In the genomic region with DNA sequence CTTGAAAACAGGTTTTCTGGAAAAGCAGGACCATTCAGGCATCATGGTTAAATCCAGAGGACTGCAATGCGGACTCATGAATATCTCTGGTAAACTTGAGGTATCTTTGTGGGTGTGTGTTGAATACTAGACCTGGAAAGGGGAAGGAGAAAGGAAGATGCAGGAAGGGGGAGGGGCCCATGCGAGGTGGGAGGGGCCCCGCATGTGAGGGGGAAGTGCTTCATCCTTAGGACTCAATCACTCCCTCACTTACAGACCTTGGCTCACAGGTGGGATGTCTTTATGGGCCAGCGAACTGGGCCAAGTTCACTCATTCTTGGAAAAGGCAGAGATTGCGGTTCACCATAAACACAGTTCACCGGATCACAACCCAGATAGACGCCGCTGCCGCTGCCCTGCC, we compare ENCODE assay signal across 15 mouse cellular contexts. TPM values are rescaled to one million over a fixed set of nuclear protein-coding genes. Genes with fewer than 3 reads are reported as not detected.
DNase-seq lines count a peak whose midpoint lies in the region; ATAC-seq and TF ChIP-seq lines count a peak whose summit lies in the region.
"Had no signal": no experiment of that assay in that cellular context is flagged by ENCODE, and none has a peak within 500 bp of the region (broad histone marks: within the 10 kb centered on the region; RNA-seq: fewer than 3 reads in every experiment).

No protein-coding gene starts in this region.

- DNase-seq in heart, postnatal 0 days (ENCODE audit: low spot score): no peak
- DNase-seq in heart, adult 11 months: no peak
- DNase-seq in hindbrain, postnatal 0 days (ENCODE audit: low spot score): no peak
- no peak for DNase-seq in midbrain, embryonic 14.5 days
- DNase-seq in cerebellum, adult 2 months: no peak
- DNase-seq in layer of hippocampus, postnatal 25 days (ENCODE audit: extremely low spot score in 1 of 2, low spot score in 1 of 2): no peak
- DNase-seq in thymus, adult 18-20 months: no peak
- DNase-seq: cerebellum, postnatal 25 days; gastrocnemius, adult 2 months had no signal

- H3K4me3 ChIP-seq in heart, postnatal 0 days (ENCODE audit: low read depth, low read length): no peak overlapping the region
- H3K4me3 ChIP-seq in forebrain, embryonic 12.5 days (replicated peaks): no peak overlapping the region
- no peak overlapping the region for H3K4me3 ChIP-seq in hindbrain, postnatal 0 days (ENCODE audit: low read length)
- no peak overlapping the region for H3K4me3 ChIP-seq in midbrain, embryonic 14.5 days (replicated peaks; ENCODE audit: low read depth, low read length)
- H3K4me3 ChIP-seq in cerebellum, adult 2 months (replicated peaks; ENCODE audit: insufficient read depth, low read depth, low read length): no peak overlapping the region
- H3K4me3 ChIP-seq: gastrocnemius, adult 2 months; left cerebral cortex, adult 2 months; myocyte; stomach, embryonic 15.5 days had no signal

- H3K27me3 ChIP-seq in heart, postnatal 0 days (ENCODE audit: control insufficient read depth, insufficient read depth, low read length): no peaks in the 10 kb centered on the region
- H3K27me3 ChIP-seq in forebrain, embryonic 12.5 days: no peaks in the 10 kb centered on the region
- H3K27me3 ChIP-seq in hindbrain, postnatal 0 days (ENCODE audit: insufficient read depth, low read length): no peaks in the 10 kb centered on the region
- no peaks in the 10 kb centered on the region for H3K27me3 ChIP-seq in midbrain, embryonic 14.5 days (ENCODE audit: control insufficient read depth, insufficient read depth, low read length)
- peaks cover 2% of the 10 kb centered on the region; the same call in 1 of the 2 replicates for H3K27me3 ChIP-seq in cerebellum, adult 2 months (ENCODE audit: control insufficient read depth, insufficient read depth, low read length)
- H3K27me3 ChIP-seq: stomach, embryonic 15.5 days had no signal

- no peak overlapping the region for H3K4me2 ChIP-seq in heart, postnatal 0 days (ENCODE audit: low read depth, low read length)
- H3K4me2 ChIP-seq in forebrain, embryonic 12.5 days: peak overlapping the region; percentile 37; the same call in 1 of the 2 replicates
- no peak overlapping the region for H3K4me2 ChIP-seq in hindbrain, postnatal 0 days (ENCODE audit: low read depth, low read length)
- peak overlapping the region; percentile 20 for H3K4me2 ChIP-seq in midbrain, embryonic 14.5 days (ENCODE audit: low read length)
- H3K4me2 ChIP-seq: stomach, embryonic 15.5 days had no signal

- no peaks in the 10 kb centered on the region for H3K36me3 ChIP-seq in heart, postnatal 0 days (replicated peaks; ENCODE audit: control insufficient read depth, insufficient read depth, low read length)
- H3K36me3 ChIP-seq in forebrain, embryonic 12.5 days (replicated peaks): peaks cover 9% of the 10 kb centered on the region
- no peaks in the 10 kb centered on the region for H3K36me3 ChIP-seq in hindbrain, postnatal 0 days (ENCODE audit: insufficient read depth, low read length)
- H3K36me3 ChIP-seq in midbrain, embryonic 14.5 days (ENCODE audit: control insufficient read depth, insufficient read depth, low read length): no peaks in the 10 kb centered on the region
- H3K36me3 ChIP-seq: stomach, embryonic 15.5 days had no signal

- TF ChIP-seq CTCF in heart, postnatal 0 days (IDR thresholded peaks at IDR 0.05; ENCODE audit: low read depth): no peak
- no peak for TF ChIP-seq CTCF in hindbrain, postnatal 0 days (IDR thresholded peaks at IDR 0.05; ENCODE audit: low read depth)
- TF ChIP-seq CTCF in cerebellum, adult 2 months (IDR thresholded peaks at IDR 0.05; ENCODE audit: borderline replicate concordance, insufficient read depth, low read depth, low read length): no peak

- no peak for TF ChIP-seq EP300 in heart, postnatal 0 days (IDR thresholded peaks at IDR 0.05; ENCODE audit: low read depth)

- TF ChIP-seq POLR2A in cerebellum, adult 2 months (IDR thresholded peaks at IDR 0.05; ENCODE audit: borderline replicate concordance, insufficient read depth, low read length): no peak

- peak overlapping the region; percentile 34; the same call in 1 of the 2 replicates for H3K27ac ChIP-seq in heart, postnatal 0 days (ENCODE audit: low read depth)
- H3K27ac ChIP-seq in forebrain, embryonic 12.5 days: peak overlapping the region; percentile 89
- H3K27ac ChIP-seq in hindbrain, postnatal 0 days: peak overlapping the region; percentile 72
- peak overlapping the region; percentile 65 for H3K27ac ChIP-seq in midbrain, embryonic 14.5 days (replicated peaks; ENCODE audit: low read depth, low read length)
- no peak overlapping the region for H3K27ac ChIP-seq in cerebellum, adult 2 months (ENCODE audit: insufficient read depth, low read length)
- H3K27ac ChIP-seq: gastrocnemius, adult 2 months; left cerebral cortex, adult 2 months; stomach, embryonic 15.5 days had no signal

- 0 out of 2 replicates have a peak, but pooled peaks cover 4% of the 10 kb centered on the region for H3K9me3 ChIP-seq in heart, postnatal 0 days (replicated peaks; ENCODE audit: control insufficient read depth, low read length)
- H3K9me3 ChIP-seq in forebrain, embryonic 12.5 days: 0 out of 2 replicates have a peak, but pooled peaks cover 6% of the 10 kb centered on the region
- no peaks in the 10 kb centered on the region for H3K9me3 ChIP-seq in hindbrain, postnatal 0 days (ENCODE audit: low read length)
- H3K9me3 ChIP-seq in midbrain, embryonic 14.5 days (ENCODE audit: control insufficient read depth, low read length): peaks cover 4% of the 10 kb centered on the region; the same call in 1 of the 2 replicates
- H3K9me3 ChIP-seq: stomach, embryonic 15.5 days had no signal

- 83% methylated on average over 9 of the region's 9 CpGs for WGBS in heart, postnatal 0 days
- WGBS in forebrain, embryonic 12.5 days: 66% methylated on average over 9 of the region's 9 CpGs
- 68% methylated on average over 9 of the region's 9 CpGs for WGBS in hindbrain, postnatal 0 days
- 62% methylated on average over 9 of the region's 9 CpGs for WGBS in midbrain, embryonic 14.5 days
- 61% methylated on average over 9 of the region's 9 CpGs for WGBS in cerebellum, adult 2 months

- ATAC-seq in heart, postnatal 0 days (ENCODE audit: insufficient read depth, low read depth): no peak
- no peak for ATAC-seq in forebrain, embryonic 12.5 days (ENCODE audit: low FRiP score)
- no peak for ATAC-seq in hindbrain, postnatal 0 days
- no peak for ATAC-seq in midbrain, embryonic 14.5 days (ENCODE audit: low FRiP score, low TSS enrichment)
- ATAC-seq: lung, postnatal 0 days had no signal

- no peak overlapping the region for H3K9ac ChIP-seq in heart, postnatal 0 days (replicated peaks; ENCODE audit: low read depth, low read length)
- H3K9ac ChIP-seq in forebrain, embryonic 12.5 days: no peak overlapping the region
- H3K9ac ChIP-seq in hindbrain, postnatal 0 days (replicated peaks; ENCODE audit: low read length): no peak overlapping the region
- no peak overlapping the region for H3K9ac ChIP-seq in midbrain, embryonic 14.5 days (replicated peaks; ENCODE audit: low read length)
- H3K9ac ChIP-seq: stomach, embryonic 15.5 days had no signal

- H3K4me1 ChIP-seq in heart, postnatal 0 days (ENCODE audit: control insufficient read depth, insufficient read depth): peaks cover 25% of the 10 kb centered on the region
- H3K4me1 ChIP-seq in forebrain, embryonic 12.5 days: peaks cover 71% of the 10 kb centered on the region
- H3K4me1 ChIP-seq in hindbrain, postnatal 0 days (ENCODE audit: insufficient read depth, low read length): peaks cover 33% of the 10 kb centered on the region
- peaks cover 45% of the 10 kb centered on the region for H3K4me1 ChIP-seq in midbrain, embryonic 14.5 days (ENCODE audit: control insufficient read depth, insufficient read depth, low read length)
- H3K4me1 ChIP-seq in cerebellum, adult 2 months (ENCODE audit: control insufficient read depth, insufficient read depth, low read length): no peaks in the 10 kb centered on the region

RNA-seq across cellular contexts. Expression of a gene that starts 4.9 kb away (rescaled TPM):
- 36.4 and 72.4 TPM in 2 replicates for total RNA-seq in heart, postnatal 0 days (2014; rRNA removed; ENCODE audit: low replicate concordance)
- polyA plus RNA-seq in heart, postnatal 0 days (2015; fragmentation: Nextera tagmentation; extraction: Ambion mirVana): 31.8 and 32.5 TPM in 2 replicates
- 81.1 and 81.2 TPM in 2 replicates for polyA plus RNA-seq in forebrain, embryonic 12.5 days (2016; fragmentation: Nextera tagmentation; extraction: Ambion mirVana)
- total RNA-seq in hindbrain, postnatal 0 days (2014; rRNA removed): 67.1 and 82.8 TPM in 2 replicates
- polyA plus RNA-seq in hindbrain, postnatal 0 days (2015; fragmentation: Nextera tagmentation; extraction: Ambion mirVana): 36.2 and 37.2 TPM in 2 replicates
- polyA plus RNA-seq in midbrain, embryonic 14.5 days (2014; fragmentation: Nextera tagmentation; extraction: Ambion mirVana): 33.9 and 38.5 TPM in 2 replicates
- 11.4 and 13.9 TPM in 2 replicates for polyA plus RNA-seq in cerebellum, adult 2 months (2012; rRNA removed)
- total RNA-seq in layer of hippocampus, postnatal 25 days (2021): 1 to 10 TPM; 5.1 to 6.1 TPM
- total RNA-seq: CH12.LX had no signal

Comparison
In these comparisons a context has a peak if more than half of its experiments do, and no peak if none do; other contexts are left out.
1. H3K4me2 ChIP-seq: peak in forebrain, embryonic 12.5 days (single experiment) and midbrain, embryonic 14.5 days (single experiment); none in heart, postnatal 0 days (single experiment) and hindbrain, postnatal 0 days (single experiment).